Mouse (Mus musculus) ES-E14 (cell line): ENCODE measurements around the gene Rad51b. TPM values are rescaled to one million over a fixed set of nuclear protein-coding genes. Genes with fewer than 3 reads are reported as not detected.

Experiments
- DNase-seq: peaks from one replicate; pipeline ENCODE4 v3.0.0-alpha.2; 2013; ENCODE audit warnings: low read depth, low spot score
- H3K27ac ChIP-seq: 2 replicates; pipeline ENCODE4 v1.5.1; 2012; ENCODE audit warnings: low read depth, mild to moderate bottlenecking, low read length, moderate library complexity, mixed read lengths; ENCODE audit not compliant: poor library complexity, insufficient read depth, severe bottlenecking
- H3K36me3 ChIP-seq: 2 replicates; pipeline ENCODE4 v1.6.1; 2012; ENCODE audit warnings: mild to moderate bottlenecking, low read length, moderate library complexity, mixed read lengths; ENCODE audit not compliant: control insufficient read depth, poor library complexity, insufficient read depth, severe bottlenecking
- H3K4me1 ChIP-seq, 2 experiments: fragments of 150-350 bp in 1 of 2; sonication (generic) in 1 of 2; 2 replicates each; pipeline ENCODE4 v1.6.1; 2012; ENCODE audit warnings: low read length in 2 of 2, mild to moderate bottlenecking in 1 of 2, mixed read lengths in 1 of 2; ENCODE audit not compliant: control insufficient read depth in 2 of 2, insufficient read depth in 2 of 2, poor library complexity in 1 of 2
- H3K4me3 ChIP-seq, 2 experiments: fragments of 150-350 bp in 1 of 2; sonication (generic) in 1 of 2; 2 replicates each; pipeline ENCODE4 v1.5.1; 2012; ENCODE audit warnings: low read length in 2 of 2, low read depth in 1 of 2, mild to moderate bottlenecking in 1 of 2, mixed read lengths in 1 of 2; ENCODE audit not compliant: insufficient read depth in 1 of 2, poor library complexity in 1 of 2, severe bottlenecking in 1 of 2
- H3K9ac ChIP-seq: 2 replicates; pipeline ENCODE4 v1.6.1; 2012; ENCODE audit warnings: low read depth, mild to moderate bottlenecking, low read length, mixed read lengths; ENCODE audit not compliant: poor library complexity, insufficient read depth, severe bottlenecking
- H3K9me3 ChIP-seq: fragments of 150-350 bp; sonication (generic); 2 replicates; pipeline ENCODE4 v1.6.1; 2012; ENCODE audit warnings: low read depth, mild to moderate bottlenecking, low read length; ENCODE audit not compliant: control insufficient read depth, insufficient read depth
- CHD2 ChIP-seq: IDR thresholded peaks from 2 replicates; pipeline ENCODE4 v1.6.1; 2014; ENCODE audit warnings: mild to moderate bottlenecking, low read depth, low read length, inconsistent platforms
- HCFC1 ChIP-seq: IDR thresholded peaks from 2 replicates; pipeline ENCODE4 v1.6.1; 2012; ENCODE audit warnings: low read length, inconsistent platforms, borderline replicate concordance; ENCODE audit not compliant: insufficient read depth
- MAFK ChIP-seq: IDR thresholded peaks from 2 replicates; pipeline ENCODE4 v1.6.1; 2014; ENCODE audit warnings: mild to moderate bottlenecking, low read depth, low read length, inconsistent platforms; ENCODE audit not compliant: insufficient read depth
- ZC3H11A ChIP-seq: IDR thresholded peaks from 2 replicates; pipeline ENCODE4 v1.6.1; 2012; ENCODE audit warnings: low read depth, mild to moderate bottlenecking, inconsistent platforms, low read length, borderline replicate concordance
- ZNF384 ChIP-seq: IDR thresholded peaks from 2 replicates; pipeline ENCODE4 v1.6.1; 2012; ENCODE audit warnings: low read depth, low read length, inconsistent platforms
- in situ Hi-C, 2 experiments: fragments of 600-800 bp; cut with MboI; formaldehyde crosslinking; loops; one replicate each; pipeline ENCODE4 v1.15.1; 2025; ENCODE audit warnings: low sequenced_read_pairs in 2 of 2, inconsistent platforms in 1 of 2; ENCODE audit not compliant: unreplicated experiment in 2 of 2
- total RNA-seq: library from RNA; depleted of rRNA; stranded (reverse); fragments of 300-350 nt; gene quantifications from 2 replicates; pipeline ENCODE4 v1.2.3, GENCODE M21; 2012

The Rad51b gene
- total RNA-seq, 1 experiment, result 6.7 TPM

- DNase-seq, result no peak
- H3K4me1 ChIP-seq, result no peaks in the 10 kb centered on the region
- no peaks in the 10 kb centered on the region for H3K36me3 ChIP-seq
- TF ChIP-seq MAFK, result no peak
- TF ChIP-seq HCFC1, result no peak
- no peak for TF ChIP-seq CHD2
- TF ChIP-seq ZNF384, result no peak
- TF ChIP-seq ZC3H11A, result no peak
- in situ Hi-C loops, result no loop called here
- H3K27ac ChIP-seq, result no peak overlapping the region
- no peak overlapping the region for H3K9ac ChIP-seq
- no peak overlapping the region for H3K4me3 ChIP-seq
- H3K9me3 ChIP-seq, result no peaks in the 10 kb centered on the region
These were observed 237.7 kb downstream of the Rad51b start for GRCm38 (mm10) chr12:79534778-79535177.

- in situ Hi-C loops, result no loop called here
- DNase-seq, result no peak
- TF ChIP-seq ZNF384, result no peak
- TF ChIP-seq MAFK, result no peak
- TF ChIP-seq ZC3H11A, result no peak
- TF ChIP-seq CHD2, result no peak
- no peak for TF ChIP-seq HCFC1
- Histone ChIP-seq H3K9ac (no peak overlapping the region), H3K4me3 (no peak overlapping the region), H3K9me3 (no peaks in the 10 kb centered on the region), H3K36me3 (no peaks in the 10 kb centered on the region), H3K27ac (no peak overlapping the region), H3K4me1 (no peaks in the 10 kb centered on the region)
These were observed 238.7 kb downstream of the Rad51b start for GRCm38 (mm10) chr12:79535532-79536437.

- no peaks in the 10 kb centered on the region for H3K4me1 ChIP-seq
- no peak for DNase-seq
- TF ChIP-seq MAFK, result no peak
- TF ChIP-seq ZC3H11A, result no peak
- TF ChIP-seq CHD2, result no peak
- no peak for TF ChIP-seq HCFC1
- TF ChIP-seq ZNF384, result no peak
- in situ Hi-C loops, result no loop called here
- no peak overlapping the region for H3K9ac ChIP-seq
- H3K9me3 ChIP-seq, result no peaks in the 10 kb centered on the region
- no peak overlapping the region for H3K4me3 ChIP-seq
- no peaks in the 10 kb centered on the region for H3K36me3 ChIP-seq
- H3K27ac ChIP-seq, result no peak overlapping the region
These were observed 243.1 kb downstream of the Rad51b start for GRCm38 (mm10) chr12:79540176-79540575.

GRCm38 (mm10) chr12:79541581-79541980 is 244.5 kb downstream of the Rad51b start:
- Histone ChIP-seq H3K4me1 (no peaks in the 10 kb centered on the region), H3K9me3 (no peaks in the 10 kb centered on the region), H3K4me3 (no peak overlapping the region), H3K27ac (no peak overlapping the region), H3K36me3 (no peaks in the 10 kb centered on the region), H3K9ac (no peak overlapping the region)
- DNase-seq, result no peak
- in situ Hi-C loops, result no loop called here
- TF ChIP-seq HCFC1 (no peak), CHD2 (no peak), ZC3H11A (no peak), ZNF384 (no peak)

GRCm38 (mm10) chr12:79545063-79545462 is 248.0 kb downstream of the Rad51b start:
- H3K27ac ChIP-seq, result no peak overlapping the region
- H3K4me1 ChIP-seq, result no peaks in the 10 kb centered on the region; a peak in 1 of 4 replicates
- H3K9me3 ChIP-seq, result no peaks in the 10 kb centered on the region
- H3K36me3 ChIP-seq, result no peaks in the 10 kb centered on the region
- no peak overlapping the region for H3K4me3 ChIP-seq
- in situ Hi-C loops, result no loop called here
- H3K9ac ChIP-seq, result no peak overlapping the region
- no peak for DNase-seq
- TF ChIP-seq CHD2, result no peak
- TF ChIP-seq MAFK, result no peak
- TF ChIP-seq ZC3H11A, result no peak
- TF ChIP-seq HCFC1, result no peak
- TF ChIP-seq ZNF384, result no peak
